Mouse (Mus musculus): ENCODE measurements around the gene Syngr3.

Gene Syngr3

GRCm38 (mm10) chr17:24644875-24645721 lies 44.7 kb downstream of the Syngr3 start:
- DNase-seq (ENCODE audit: low spot score in 2 of 2) = no peak

GRCm38 (mm10) chr17:24644030-24644715 lies 45.6 kb downstream of the Syngr3 start:
- DNase-seq (ENCODE audit: low spot score in 2 of 2) = no peak

GRCm38 (mm10) chr17:24642791-24643343 lies 46.9 kb downstream of the Syngr3 start:
- no peak for DNase-seq (ENCODE audit: low spot score in 2 of 2)

- no peak for DNase-seq (ENCODE audit: low spot score in 2 of 2)
Observed at GRCm38 (mm10) chr17:24641944-24642343, 47.8 kb downstream of the Syngr3 start.

GRCm38 (mm10) chr17:24640581-24640980 lies 49.2 kb downstream of the Syngr3 start:
- no peak for DNase-seq (ENCODE audit: low spot score in 2 of 2)

- no peak for DNase-seq (ENCODE audit: low spot score in 2 of 2)
Observed at GRCm38 (mm10) chr17:24640119-24640518, 49.6 kb downstream of the Syngr3 start.

- DNase-seq (ENCODE audit: low spot score in 2 of 2) = no peak
Observed at GRCm38 (mm10) chr17:24639571-24639988, 50.2 kb downstream of the Syngr3 start.

GRCm38 (mm10) chr17:24638840-24639239 lies 50.9 kb downstream of the Syngr3 start:
- DNase-seq (ENCODE audit: low spot score in 2 of 2) = no peak

- no peak for DNase-seq (ENCODE audit: low spot score in 2 of 2)
Observed at GRCm38 (mm10) chr17:24638214-24638613, 51.5 kb downstream of the Syngr3 start.

- no peak for DNase-seq (ENCODE audit: low spot score in 2 of 2)
Observed at GRCm38 (mm10) chr17:24636781-24637481, 52.8 kb downstream of the Syngr3 start.

GRCm38 (mm10) chr17:24635694-24636093 lies 54.1 kb downstream of the Syngr3 start:
- no peak for DNase-seq (ENCODE audit: low spot score in 2 of 2)

Data from spleen, postnatal 36 days (tissue).